Mouse (Mus musculus): ENCODE results near the gene Arhgef7. TPM values are rescaled to one million over a fixed set of nuclear protein-coding genes. Genes with fewer than 3 reads are reported as not detected.

Arhgef7 gene
- polyA plus RNA-seq, 1 experiment from 2014 or later, result 9.4 TPM

- Histone ChIP-seq H3K9ac (no peak overlapping the region), H3K27ac (no peak overlapping the region), H3K9me3 (replicated peaks) (no peaks in the 10 kb centered on the region), H3K4me3 (replicated peaks) (no peak overlapping the region), H3K4me2 (no peak overlapping the region), H3K4me1 (replicated peaks) (peaks cover 24% of the 10 kb centered on the region), H3K27me3 (no peaks in the 10 kb centered on the region; the same call in 1 of the 2 replicates), H3K36me3 (peaks cover 12% of the 10 kb centered on the region; the same call in 1 of the 2 replicates)
- 80% methylated on average over 6 of the region's 6 CpGs for WGBS (ENCODE audit: insufficient replicate concordance)
- no peak for ATAC-seq (ENCODE audit: low read depth)
- no peak for DNase-seq
These were observed 42.5 kb downstream of the Arhgef7 start for GRCm38 (mm10) chr8:11770001-11770400.

- 73% methylated on average over 7 of the region's 7 CpGs for WGBS (ENCODE audit: insufficient replicate concordance)
- H3K36me3 ChIP-seq, result peaks cover 9% of the 10 kb centered on the region; the same call in 1 of the 2 replicates
- H3K9me3 ChIP-seq (replicated peaks), result no peaks in the 10 kb centered on the region
- H3K4me1 ChIP-seq (replicated peaks), result peaks cover 28% of the 10 kb centered on the region
- H3K4me3 ChIP-seq (replicated peaks), result no peak overlapping the region
- ATAC-seq (ENCODE audit: low read depth) (no peak), DNase-seq (no peak)
- H3K27me3 ChIP-seq, result no peaks in the 10 kb centered on the region; the same call in 1 of the 2 replicates
- no peak overlapping the region for H3K4me2 ChIP-seq
- no peak overlapping the region for H3K9ac ChIP-seq
- H3K27ac ChIP-seq, result no peak overlapping the region
These were observed 43.1 kb downstream of the Arhgef7 start for GRCm38 (mm10) chr8:11770521-11771080.

- Histone ChIP-seq H3K36me3 (peaks cover 9% of the 10 kb centered on the region; the same call in 1 of the 2 replicates), H3K9me3 (replicated peaks) (no peaks in the 10 kb centered on the region), H3K4me3 (replicated peaks) (no peak overlapping the region), H3K4me2 (no peak overlapping the region), H3K4me1 (replicated peaks) (peaks cover 37% of the 10 kb centered on the region), H3K9ac (no peak overlapping the region), H3K27me3 (no peaks in the 10 kb centered on the region; the same call in 1 of the 2 replicates), H3K27ac (no peak overlapping the region)
- ATAC-seq (ENCODE audit: low read depth), result no peak
- no peak for DNase-seq
- WGBS (ENCODE audit: insufficient replicate concordance), result 70% methylated on average over 5 of the region's 5 CpGs
These were observed 44.1 kb downstream of the Arhgef7 start for GRCm38 (mm10) chr8:11771608-11772007.

- H3K27me3 ChIP-seq, result no peaks in the 10 kb centered on the region; the same call in 1 of the 2 replicates
- H3K4me1 ChIP-seq (replicated peaks), result peaks cover 60% of the 10 kb centered on the region
- no peak for DNase-seq
- H3K27ac ChIP-seq, result 0 out of 2 replicates have a peak overlapping the region, but pooled peaks have one; percentile 54
- 0 out of 2 replicates have a peak, but pooled peaks cover 3% of the 10 kb centered on the region for H3K36me3 ChIP-seq
- H3K9ac ChIP-seq, result no peak overlapping the region
- no peak overlapping the region for H3K4me3 ChIP-seq (replicated peaks)
- no peak overlapping the region for H3K4me2 ChIP-seq
- ATAC-seq (ENCODE audit: low read depth), result no peak
- 38% methylated on average over 17 of the region's 17 CpGs for WGBS (ENCODE audit: insufficient replicate concordance)
- H3K9me3 ChIP-seq (replicated peaks), result no peaks in the 10 kb centered on the region
These were observed 46.9 kb downstream of the Arhgef7 start for GRCm38 (mm10) chr8:11774195-11775076.

GRCm38 (mm10) chr8:11775889-11776288, 48.4 kb downstream of the Arhgef7 start:
- Histone ChIP-seq H3K4me3 (replicated peaks) (no peak overlapping the region), H3K4me1 (replicated peaks) (peaks cover 67% of the 10 kb centered on the region), H3K27me3 (no peaks in the 10 kb centered on the region; the same call in 1 of the 2 replicates), H3K27ac (no peak overlapping the region; the same call in 1 of the 2 replicates), H3K4me2 (no peak overlapping the region), H3K9ac (no peak overlapping the region), H3K9me3 (replicated peaks) (no peaks in the 10 kb centered on the region), H3K36me3 (0 out of 2 replicates have a peak, but pooled peaks cover 3% of the 10 kb centered on the region)
- 4% methylated on average over 7 of the region's 7 CpGs for WGBS (ENCODE audit: insufficient replicate concordance)
- peak; percentile 86 for ATAC-seq (ENCODE audit: low read depth)
- DNase-seq, result peak; percentile 38

- Histone ChIP-seq H3K4me3 (replicated peaks) (no peak overlapping the region), H3K9me3 (replicated peaks) (no peaks in the 10 kb centered on the region), H3K27ac (no peak overlapping the region), H3K27me3 (no peaks in the 10 kb centered on the region; the same call in 1 of the 2 replicates), H3K9ac (no peak overlapping the region), H3K4me2 (no peak overlapping the region), H3K4me1 (replicated peaks) (peaks cover 67% of the 10 kb centered on the region), H3K36me3 (peaks cover 3% of the 10 kb centered on the region; the same call in 1 of the 2 replicates)
- DNase-seq, result no peak
- ATAC-seq (ENCODE audit: low read depth), result no peak
- 75% methylated on average over 8 of the region's 8 CpGs for WGBS (ENCODE audit: insufficient replicate concordance)
These were observed 49.1 kb downstream of the Arhgef7 start for GRCm38 (mm10) chr8:11776451-11777180.

GRCm38 (mm10) chr8:11777201-11777600, 49.7 kb downstream of the Arhgef7 start:
- peaks cover 67% of the 10 kb centered on the region for H3K4me1 ChIP-seq (replicated peaks)
- no peak for ATAC-seq (ENCODE audit: low read depth)
- no peak overlapping the region for H3K9ac ChIP-seq
- DNase-seq, result no peak
- no peak overlapping the region for H3K4me3 ChIP-seq (replicated peaks)
- H3K4me2 ChIP-seq, result no peak overlapping the region
- 74% methylated on average over 10 of the region's 10 CpGs for WGBS (ENCODE audit: insufficient replicate concordance)
- H3K36me3 ChIP-seq, result peaks cover 1% of the 10 kb centered on the region; the same call in 1 of the 2 replicates
- no peaks in the 10 kb centered on the region for H3K9me3 ChIP-seq (replicated peaks)
- H3K27me3 ChIP-seq, result no peaks in the 10 kb centered on the region; the same call in 1 of the 2 replicates
- H3K27ac ChIP-seq, result no peak overlapping the region

- DNase-seq, result no peak
- Histone ChIP-seq H3K9ac (no peak overlapping the region), H3K4me1 (replicated peaks) (peaks cover 57% of the 10 kb centered on the region), H3K4me3 (replicated peaks) (peak overlapping the region; percentile 22), H3K9me3 (replicated peaks) (no peaks in the 10 kb centered on the region), H3K27me3 (no peaks in the 10 kb centered on the region; the same call in 1 of the 2 replicates), H3K27ac (peak overlapping the region; percentile 71), H3K4me2 (0 out of 2 replicates have a peak overlapping the region, but pooled peaks have one; percentile 14), H3K36me3 (peaks cover 17% of the 10 kb centered on the region)
- 65% methylated on average over 8 of the region's 8 CpGs for WGBS (ENCODE audit: insufficient replicate concordance)
- no peak for ATAC-seq (ENCODE audit: low read depth)
These were observed 51.3 kb downstream of the Arhgef7 start for GRCm38 (mm10) chr8:11778646-11779433.

GRCm38 (mm10) chr8:11779844-11780634, 52.5 kb downstream of the Arhgef7 start:
- Histone ChIP-seq H3K9me3 (replicated peaks) (no peaks in the 10 kb centered on the region), H3K4me3 (replicated peaks) (peak overlapping the region; percentile 22), H3K27ac (peak overlapping the region; percentile 71; the same call in 1 of the 2 replicates), H3K9ac (peak overlapping the region; percentile 36; the same call in 1 of the 2 replicates), H3K4me1 (replicated peaks) (peaks cover 46% of the 10 kb centered on the region), H3K4me2 (peak overlapping the region; percentile 27; the same call in 1 of the 2 replicates), H3K36me3 (peaks cover 21% of the 10 kb centered on the region), H3K27me3 (no peaks in the 10 kb centered on the region)
- no peak for ATAC-seq (ENCODE audit: low read depth)
- 44% methylated on average over 10 of the region's 10 CpGs for WGBS (ENCODE audit: insufficient replicate concordance)
- no peak for DNase-seq

- Histone ChIP-seq H3K4me2 (peak overlapping the region; percentile 27; the same call in 1 of the 2 replicates), H3K9me3 (replicated peaks) (no peaks in the 10 kb centered on the region), H3K27me3 (no peaks in the 10 kb centered on the region), H3K27ac (no peak overlapping the region), H3K4me1 (replicated peaks) (peaks cover 43% of the 10 kb centered on the region), H3K9ac (no peak overlapping the region), H3K36me3 (peaks cover 26% of the 10 kb centered on the region), H3K4me3 (replicated peaks) (peak overlapping the region; percentile 3)
- ATAC-seq (ENCODE audit: low read depth), result no peak
- 71% methylated on average over 4 of the region's 4 CpGs for WGBS (ENCODE audit: insufficient replicate concordance)
- DNase-seq, result no peak
These were observed 53.1 kb downstream of the Arhgef7 start for GRCm38 (mm10) chr8:11780641-11781040.
